Mouse (Mus musculus) heart, adult 11 months (tissue): ENCODE measurements around the gene D17Wsu92e.

ENCODE experiments used
- DNase-seq: peaks from one replicate; pipeline ENCODE4 v3.0.0; 2022

D17Wsu92e gene

DNA sequence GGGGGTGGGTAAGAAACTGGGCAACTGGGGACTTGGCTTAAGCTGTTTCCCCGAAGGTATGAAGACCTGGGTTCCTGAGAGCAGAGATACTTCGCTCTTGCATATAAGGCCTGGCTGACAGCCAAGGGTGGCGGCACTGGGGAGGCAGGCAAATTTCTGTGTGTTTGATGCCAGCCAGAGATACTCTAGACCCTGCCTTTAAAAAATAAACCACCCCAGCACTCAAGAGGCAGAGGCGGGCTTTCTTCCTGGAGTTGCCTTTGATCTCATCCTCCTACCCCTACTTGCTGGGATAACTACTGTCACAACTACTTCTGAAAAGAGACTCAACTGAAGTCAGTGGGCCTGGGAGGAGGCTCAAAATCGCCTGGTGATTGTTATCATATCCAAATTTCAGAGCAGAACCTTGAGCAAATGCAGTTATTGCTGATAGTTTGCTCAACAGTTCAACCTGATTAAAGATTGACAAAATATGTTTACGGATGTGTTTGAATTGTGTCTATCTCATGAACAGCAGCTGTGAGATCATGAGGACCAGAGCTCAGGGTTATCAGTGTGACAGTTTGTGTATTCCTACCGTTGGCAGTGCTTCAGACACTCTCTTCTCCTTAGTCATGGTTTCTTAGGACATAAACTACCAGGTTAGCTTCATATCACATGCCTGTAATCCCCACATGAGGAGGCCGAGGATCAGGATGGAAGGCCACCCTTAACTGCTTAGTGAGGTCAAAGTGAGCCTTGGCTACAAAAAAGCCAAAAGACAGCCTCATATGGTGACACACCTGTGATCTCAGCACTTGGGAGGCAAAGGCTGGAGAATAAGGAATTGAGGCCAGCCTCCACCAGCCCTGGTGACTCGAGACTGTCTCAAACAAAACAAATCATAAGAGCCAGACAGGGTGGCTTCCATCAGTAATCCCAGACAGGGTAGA is 1.2 kb upstream of the D17Wsu92e start:
- peak; percentile 92 for DNase-seq

DNA sequence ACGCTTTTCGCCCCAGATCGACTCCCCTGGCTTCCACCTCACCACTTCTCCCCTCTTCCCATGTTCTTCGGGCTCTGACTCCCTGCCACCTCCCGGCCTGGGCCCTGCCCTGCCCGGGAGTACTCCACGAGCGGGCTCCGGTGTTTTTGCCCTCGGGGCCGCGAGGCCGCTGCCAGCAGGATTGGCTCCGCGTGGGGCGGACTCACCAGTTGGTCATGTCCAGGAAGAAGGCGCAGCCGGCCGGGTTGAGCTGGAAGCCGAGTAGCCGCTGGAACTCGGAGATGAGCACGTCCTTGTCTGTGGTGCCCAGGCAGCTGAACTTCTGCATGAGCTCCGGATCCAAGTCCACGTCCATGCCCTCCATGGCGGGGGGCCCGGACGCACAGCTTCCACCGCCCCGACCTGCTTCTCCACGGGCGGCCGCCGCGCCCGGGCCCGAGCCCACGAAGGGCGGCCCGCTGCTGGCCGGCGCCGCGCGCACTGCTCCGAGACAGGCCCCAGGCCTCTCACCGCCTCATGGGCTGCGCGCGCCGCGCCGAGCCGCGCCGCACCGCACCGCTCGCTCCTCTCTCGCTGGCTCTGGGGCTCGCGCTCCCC is 379 bp downstream of the D17Wsu92e start:
- peak; percentile 97 for DNase-seq

DNA sequence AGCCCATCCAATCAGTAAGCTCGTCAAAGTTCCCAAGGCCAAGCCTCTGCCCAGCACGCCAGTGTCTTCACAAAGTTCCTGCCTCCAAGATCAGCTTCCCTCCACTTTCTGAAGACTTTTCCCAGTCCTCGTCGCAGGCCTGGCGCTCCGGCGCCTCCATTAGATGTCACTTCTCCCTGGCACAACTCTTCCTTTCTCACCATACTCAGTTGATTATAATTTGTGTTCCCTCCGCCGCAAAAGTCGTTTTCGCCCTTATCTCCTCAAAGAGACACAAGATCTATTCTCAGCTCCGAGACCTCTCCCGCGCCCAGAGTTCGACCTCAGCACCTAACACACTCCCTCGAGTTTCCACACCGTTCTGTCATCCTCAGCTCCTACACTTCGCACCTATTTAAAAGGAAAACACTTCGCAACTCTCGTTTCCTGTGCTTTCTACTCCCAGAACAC is 902 bp downstream of the D17Wsu92e start:
- no peak for DNase-seq

DNA sequence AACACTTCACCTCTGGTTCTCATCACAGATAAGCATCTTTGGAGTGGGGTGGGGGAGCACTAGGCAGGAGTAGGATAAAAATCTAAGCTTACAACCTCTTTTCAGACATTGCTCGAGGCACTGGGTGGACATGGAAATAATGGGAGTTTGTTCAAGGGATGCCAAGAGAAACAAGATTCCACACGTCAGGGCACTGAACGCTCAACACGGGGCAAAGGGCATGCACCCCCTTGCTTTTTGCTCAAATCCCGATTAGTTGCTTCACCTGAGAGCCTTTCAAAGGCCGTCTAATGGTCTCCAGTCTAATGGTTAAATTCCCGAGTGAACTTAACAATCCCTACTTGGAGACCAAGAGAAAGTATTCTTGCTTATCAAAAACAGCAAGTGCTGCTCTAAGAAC is 1.4 kb downstream of the D17Wsu92e start:
- DNase-seq, result no peak

DNA sequence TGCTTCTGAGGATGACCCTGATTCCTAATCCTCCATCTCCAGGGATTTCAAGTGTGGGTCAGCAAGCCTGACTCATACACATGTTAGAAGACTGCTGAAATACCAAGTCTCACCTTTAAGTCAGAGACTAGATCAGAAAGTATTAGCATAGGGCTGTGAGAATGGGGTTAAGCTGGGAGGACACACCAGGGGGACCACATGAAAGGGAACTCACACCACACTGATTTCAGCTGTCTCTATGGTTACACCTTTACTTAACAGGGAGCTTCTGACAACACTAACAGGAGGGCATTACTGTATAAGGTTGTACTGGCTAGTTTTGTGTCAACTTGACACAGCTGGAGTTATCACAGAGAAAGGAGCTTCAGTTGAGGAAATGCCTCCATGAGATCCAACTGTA is 5.8 kb downstream of the D17Wsu92e start:
- no peak for DNase-seq

DNA sequence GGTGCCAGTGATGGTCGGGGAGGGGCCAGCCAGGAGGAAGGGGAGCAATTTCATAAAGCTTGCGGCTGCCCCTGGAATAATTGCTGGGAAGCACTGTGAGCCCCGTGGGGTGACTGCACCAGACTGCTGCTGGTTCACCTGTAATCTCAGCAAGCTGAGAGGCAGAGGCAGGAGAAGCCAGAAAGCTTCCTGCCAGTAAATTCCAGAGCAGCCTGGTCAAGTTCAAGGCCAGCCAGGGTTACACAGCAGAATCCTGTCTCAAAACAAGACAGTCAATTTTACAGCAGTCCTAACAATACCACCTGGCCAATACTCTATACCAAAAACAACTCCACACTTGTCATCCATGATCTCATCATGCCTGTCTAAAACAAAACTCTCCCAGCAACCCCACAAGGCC is 8.5 kb downstream of the D17Wsu92e start:
- no peak for DNase-seq

DNA sequence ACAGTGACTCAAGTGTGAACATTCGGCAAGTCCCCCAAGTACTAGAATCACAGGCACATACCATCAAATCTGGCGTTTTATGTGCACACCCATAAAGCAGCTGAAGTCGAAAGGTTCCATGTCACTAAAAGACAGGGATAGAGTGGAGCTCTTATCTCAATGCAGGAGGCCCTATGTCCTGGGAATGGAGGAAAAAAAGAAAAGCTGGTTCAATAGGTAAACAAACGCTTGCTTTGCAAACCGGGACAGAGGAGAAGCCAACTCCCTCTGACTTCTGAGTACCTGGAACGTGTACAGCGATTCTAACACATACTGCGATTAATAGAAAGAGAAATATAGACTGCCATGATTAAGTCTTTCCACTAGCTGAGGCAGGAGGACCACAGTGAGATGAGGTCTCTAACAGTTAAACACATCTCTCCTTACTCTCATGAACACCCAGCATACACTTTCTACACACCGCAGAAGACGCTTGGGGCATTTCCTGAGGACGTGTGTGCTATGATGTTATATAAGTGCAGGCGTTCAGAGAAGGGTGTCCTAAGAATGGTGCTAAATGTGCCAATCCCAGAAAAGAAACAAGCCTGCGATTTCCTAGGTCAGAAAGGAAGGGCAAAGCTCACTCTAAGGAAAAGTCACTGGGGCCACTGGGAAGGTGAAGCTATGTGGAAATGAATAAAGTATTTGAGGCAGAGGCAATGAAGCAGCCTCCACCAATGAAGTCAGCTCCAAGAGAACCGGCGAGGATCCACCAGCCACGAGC is 9.7 kb downstream of the D17Wsu92e start:
- DNase-seq, result no peak

DNA sequence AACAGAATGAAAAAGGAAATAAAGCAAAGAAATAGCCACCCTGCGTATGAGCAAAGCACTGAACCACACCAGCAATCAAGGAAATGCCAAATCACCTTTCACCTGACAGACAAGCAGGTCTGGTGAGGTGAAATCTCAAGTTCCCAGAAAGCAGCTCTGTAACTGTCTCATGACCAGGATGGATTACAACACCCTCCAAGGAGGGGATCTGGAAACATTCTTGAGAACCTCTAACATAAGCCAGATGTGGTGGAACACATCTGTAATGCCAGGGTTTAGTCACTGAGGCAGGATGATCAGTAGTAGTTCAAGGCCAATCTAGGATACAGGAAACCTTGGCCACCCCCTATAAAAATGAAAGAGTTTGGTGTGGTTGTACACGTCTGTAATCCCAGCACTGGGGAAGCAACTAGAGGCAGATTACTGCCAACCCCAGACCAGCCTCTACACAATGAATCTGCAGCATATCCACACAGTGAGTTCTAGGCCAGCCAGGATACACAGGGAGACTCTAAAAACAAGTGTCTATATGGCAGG is 12.8 kb downstream of the D17Wsu92e start:
- no peak for DNase-seq

DNA sequence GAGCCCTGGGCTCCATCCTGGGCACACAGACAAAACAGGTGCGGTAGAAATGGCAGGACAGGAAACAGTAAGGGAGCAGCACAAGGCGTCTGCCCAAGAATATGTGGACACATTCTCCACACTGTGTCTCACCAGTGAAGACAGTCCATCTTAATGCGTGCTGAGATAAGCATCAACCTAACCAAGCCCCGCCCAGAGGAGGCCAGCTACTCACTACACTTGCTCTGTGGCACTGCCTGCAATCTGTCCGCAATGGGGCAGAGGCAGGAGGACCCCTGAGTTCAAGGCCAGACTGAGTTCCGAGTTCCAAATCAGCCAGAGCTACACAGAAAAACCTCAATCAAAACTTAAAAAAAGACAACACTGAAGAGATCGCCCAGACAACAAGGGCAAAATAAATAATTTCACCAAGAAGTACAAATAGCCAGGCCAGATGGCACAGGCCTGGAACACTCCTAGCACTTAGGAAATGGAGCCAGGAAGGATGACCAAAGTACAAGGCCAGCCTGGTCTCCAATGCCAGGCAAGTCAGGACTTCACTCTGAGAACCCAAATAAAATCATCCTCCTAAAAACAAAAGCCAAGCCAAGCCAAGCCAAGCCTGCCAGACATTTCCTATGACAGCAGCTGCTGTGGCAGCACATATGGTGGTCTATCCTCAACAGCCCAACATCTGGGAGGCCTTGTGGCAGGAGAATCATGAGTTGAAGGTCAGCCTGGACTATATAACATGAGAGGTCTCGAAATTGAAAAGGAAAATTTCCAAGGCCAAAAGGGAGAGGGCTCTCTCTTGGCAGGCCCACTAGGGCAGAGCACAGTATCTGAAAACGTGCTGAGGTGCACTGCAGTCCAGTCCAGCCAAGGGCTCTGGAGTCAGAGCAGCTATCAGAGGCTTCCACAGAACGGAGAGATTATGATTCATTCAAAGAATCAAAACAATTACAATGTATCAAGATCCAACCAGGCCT is 15.4 kb downstream of the D17Wsu92e start:
- no peak for DNase-seq

DNA sequence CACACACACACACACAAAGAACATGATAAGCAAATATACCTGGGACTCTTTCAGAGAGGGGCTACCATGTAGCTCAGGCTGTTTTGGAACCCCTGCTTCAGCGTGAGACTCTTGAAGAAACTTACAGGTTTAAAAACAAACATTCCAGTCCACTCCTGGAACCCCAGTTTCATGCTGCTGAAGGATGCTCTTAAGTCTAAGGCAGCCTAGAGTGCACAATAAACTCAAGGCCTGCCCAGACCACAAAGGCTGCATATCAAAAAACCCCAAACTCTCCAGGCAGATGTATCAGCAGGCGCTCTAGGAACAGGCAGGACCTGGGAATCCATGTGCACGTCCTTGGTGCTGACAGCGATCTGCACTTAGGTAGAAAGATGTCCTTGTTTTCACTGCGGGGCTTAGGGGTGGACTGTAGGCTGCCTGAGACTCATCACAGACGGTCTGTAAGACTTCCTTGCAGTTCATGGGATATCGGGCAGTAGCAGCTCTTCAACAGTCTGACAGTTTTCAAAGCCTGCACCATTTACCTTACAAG is 16.2 kb downstream of the D17Wsu92e start:
- DNase-seq, result no peak

DNA sequence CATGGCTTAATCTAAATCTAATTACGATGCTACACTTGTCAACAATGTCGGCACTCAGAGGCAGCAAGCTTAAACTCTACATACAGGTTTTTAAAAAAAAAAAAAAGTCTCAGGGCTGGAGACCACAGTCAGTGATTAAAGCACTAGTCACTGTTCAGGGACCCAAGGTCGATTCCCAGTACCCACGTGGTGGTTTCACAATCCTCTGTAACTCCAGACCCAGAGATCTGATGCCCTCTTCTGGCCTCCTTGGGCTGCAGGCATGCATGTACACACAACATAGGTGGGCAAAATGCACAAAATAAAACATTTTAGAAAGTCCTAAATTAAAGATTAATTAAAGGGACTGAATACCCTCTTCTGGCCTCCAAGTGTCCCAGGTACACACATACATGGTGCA is 16.7 kb downstream of the D17Wsu92e start:
- no peak for DNase-seq

DNA sequence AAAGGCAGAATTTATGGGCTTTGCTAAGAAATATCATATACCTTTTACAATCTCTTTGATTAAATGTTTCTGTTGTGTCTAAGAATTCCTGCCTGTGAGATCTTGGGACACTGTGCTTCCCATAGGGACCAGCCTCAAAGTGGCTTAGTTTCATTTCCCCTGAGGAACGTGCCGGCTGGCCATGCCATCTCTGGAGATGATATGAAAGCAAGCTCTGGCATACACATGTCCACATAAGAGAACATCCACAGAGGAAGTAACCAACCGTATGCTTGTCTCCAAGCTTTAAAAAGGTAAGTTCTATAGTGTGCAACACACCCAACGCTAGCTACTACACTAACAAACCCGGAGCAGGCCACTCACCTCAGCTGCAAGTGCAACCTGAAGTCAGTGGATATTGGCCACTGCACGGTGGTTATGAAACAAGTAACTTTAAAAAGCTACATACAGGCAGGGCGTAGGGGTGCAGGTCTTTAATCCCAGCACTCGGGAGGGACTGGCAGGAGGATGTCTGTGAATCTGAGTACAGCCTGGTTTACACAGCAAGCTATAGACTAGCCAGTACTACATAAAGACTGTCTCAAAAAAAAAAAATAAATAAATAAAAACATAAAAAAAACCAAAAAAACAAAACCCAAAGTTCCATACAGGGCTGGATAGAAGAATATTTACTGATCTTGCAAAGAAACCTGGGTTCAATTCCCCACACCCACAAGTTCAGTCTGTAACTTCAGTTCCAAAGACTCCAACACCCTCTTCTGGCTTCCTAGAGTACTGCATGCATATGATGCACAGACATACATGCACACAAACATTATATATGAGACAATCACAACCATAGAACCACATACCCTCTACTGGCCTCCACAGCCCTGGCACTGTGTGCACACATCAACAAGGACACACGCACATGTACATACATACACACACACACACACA is 19.5 kb downstream of the D17Wsu92e start:
- no peak for DNase-seq

DNA sequence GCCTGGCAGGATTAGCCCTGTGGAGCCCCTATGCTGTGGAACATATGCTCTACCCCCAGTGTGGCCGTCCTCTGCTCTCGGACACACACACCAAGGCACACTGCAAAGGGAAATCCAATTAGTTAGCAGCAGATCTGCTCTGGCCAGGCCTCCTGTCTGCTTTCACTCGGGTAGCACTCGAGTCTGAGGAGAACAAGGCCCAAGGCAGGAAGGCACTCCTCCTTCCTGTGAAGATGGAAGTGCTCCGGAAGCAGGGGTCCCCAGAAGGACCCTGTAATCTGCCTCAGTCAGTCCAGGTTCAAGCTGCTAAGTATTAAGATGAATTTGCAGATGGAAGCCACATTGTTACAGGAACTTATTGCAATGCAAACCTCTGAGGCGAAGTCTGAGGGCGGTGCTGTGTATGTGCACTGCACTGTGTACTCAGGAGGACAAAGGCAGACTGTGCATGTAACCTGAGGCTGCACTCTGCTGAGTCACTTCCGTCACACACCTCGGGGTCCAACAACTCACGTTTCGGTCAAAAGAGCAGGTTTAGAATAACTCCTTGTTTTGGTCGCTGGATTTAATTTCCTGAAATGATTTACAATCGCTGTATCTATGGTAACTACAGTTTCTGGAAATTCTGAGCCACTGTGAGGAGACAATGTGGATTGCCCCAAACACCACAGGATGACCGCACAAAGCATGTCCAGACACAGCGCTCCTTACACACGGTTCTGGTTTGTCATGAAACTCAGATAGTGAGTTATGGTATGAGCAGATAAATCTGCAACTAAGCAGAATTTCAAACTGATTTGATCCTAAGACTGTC is 20.5 kb downstream of the D17Wsu92e start:
- DNase-seq, result no peak

DNA sequence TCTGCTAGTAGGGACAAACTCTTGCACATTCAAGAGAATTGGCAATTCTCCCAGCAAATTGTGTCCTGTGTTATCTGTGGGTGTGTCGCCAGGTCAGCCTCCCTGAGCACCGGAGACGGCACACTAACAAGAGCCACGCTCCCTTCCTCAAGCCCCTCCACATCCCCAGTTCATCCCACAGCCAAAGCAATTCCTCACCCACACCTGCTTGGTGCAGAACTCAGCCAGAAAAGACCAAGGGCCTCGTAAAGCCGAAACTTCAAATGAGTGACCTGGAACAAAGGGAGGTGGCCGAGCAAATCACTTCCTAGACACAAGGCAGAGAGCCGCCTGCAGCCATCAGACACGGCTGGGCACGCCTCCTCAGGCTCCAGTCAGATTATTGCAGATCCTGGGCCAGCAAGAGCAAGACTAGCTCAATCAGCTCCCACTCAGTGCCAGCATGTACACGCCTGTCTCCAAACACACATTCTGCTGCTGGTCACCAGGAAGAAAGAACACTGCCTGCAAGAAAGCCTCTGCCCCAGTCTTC is 23.0 kb downstream of the D17Wsu92e start:
- peak; percentile 96 for DNase-seq

DNA sequence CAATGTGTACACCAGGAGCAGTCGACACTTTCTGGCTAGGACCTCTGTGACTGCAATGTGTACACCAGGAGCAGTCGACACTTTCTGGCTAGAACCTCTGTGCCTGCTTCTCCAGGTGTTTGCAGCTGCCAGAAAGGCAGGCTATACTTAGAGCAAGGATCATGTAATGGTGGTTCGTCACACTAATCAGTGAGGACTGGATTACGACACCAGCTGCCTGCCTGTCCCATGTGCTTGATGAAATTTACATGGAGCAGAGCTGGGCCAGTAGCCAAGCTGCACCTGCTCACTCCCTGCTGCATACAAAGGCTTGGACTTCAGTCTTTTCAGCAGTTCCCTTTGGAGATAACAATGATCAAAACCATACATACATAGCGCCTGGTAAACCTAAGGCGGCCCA is 23.7 kb downstream of the D17Wsu92e start:
- peak; percentile 98 for DNase-seq

DNA sequence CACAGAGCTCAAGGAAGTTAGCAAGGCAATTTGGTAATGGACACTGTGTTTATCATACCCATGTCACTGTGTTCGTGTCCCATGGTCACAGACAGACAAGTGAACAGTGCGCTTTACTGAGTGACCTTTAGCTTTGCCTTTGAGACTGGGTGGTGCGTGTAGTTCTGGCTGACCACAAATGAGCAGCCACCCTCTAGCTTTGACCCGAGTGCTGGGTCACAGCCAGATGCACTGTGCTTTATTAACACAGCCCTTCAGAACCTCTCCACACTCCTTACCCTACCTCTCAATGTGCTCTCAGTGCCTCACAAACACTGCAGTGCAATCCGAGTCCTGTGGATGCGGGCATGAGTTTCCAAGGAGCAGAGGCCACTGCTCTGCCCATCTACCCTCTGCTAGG is 27.3 kb downstream of the D17Wsu92e start:
- DNase-seq, result peak; percentile 95

DNA sequence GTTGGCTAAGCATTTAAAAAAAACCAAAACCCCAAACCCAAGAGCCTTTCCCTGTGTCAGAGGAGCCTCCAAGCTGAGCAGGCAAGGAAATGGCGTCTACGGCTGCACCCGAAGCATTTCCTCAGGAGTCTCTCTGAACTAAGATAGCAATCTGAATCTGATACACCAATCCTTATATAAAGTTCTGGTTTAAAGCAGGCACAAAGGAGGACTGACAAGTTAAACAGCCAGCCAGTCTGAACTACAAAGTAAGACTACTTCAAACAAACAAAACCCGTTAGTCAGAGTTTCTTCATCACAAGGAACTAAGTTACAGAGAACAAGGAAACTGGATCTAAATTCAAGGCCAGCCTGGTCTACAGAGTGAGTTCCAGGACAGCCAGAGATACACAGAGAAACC is 27.9 kb downstream of the D17Wsu92e start:
- DNase-seq, result no peak

DNA sequence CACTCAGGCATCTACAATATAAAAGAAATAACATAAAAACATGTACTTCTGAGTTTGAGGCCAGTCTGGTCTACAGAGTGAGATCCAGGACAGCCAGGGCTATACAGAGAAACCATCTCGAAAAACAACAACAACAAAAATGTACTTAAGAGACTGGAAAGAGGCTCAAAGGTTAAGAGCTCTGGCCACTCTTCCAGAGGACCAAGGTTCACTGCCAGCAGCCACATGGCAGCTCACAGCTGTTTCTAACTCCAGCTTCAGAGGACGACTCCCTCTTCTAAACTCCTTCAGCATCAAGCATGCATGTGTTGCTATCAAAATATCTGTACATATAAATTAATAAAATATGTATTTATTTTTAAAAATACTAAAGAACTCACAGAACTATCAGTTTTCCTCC is 28.9 kb downstream of the D17Wsu92e start:
- no peak for DNase-seq

DNA sequence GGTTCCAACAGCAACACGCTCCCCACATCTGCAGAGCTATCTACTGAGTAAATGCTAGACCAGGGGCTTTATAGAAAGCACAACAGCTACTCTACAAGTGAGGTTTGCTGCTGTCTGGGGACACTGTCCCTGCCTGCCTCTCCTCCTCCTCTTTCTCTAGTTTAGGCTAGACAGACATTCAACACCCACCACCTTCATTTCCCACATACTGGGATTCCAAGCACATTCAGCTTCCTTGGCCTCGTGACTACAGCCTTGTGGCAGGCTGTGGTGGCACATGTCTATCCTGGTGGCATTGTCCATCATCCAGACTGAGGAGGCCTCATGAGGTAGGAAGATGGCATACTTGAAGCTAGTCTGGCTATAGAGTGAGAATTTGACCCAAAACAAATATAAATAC is 29.5 kb downstream of the D17Wsu92e start:
- DNase-seq, result no peak

DNA sequence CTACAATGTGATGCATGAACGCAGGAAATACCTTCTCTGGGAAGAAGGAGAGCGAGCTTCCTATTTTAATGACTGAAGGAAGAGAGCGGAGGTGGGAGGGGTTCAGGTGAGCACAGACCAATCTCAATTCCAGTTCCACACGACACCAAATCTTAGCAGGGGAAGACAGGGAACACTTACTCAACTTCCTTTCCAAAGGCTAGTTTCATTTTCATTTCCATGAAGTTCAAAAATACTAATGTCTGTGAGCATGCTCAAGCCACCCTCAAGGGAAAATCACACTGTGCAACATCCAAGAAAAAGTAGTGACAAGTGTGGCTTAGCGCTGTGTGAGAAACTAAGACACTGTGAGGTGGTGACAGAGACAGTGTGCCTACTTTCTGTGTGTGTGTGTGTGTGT is 30.4 kb downstream of the D17Wsu92e start:
- DNase-seq, result no peak
